Mouse (Mus musculus) heart, postnatal 36 days (tissue): ENCODE measurements around the gene Ndufa8. TPM values are rescaled to one million over a fixed set of nuclear protein-coding genes. Genes with fewer than 3 reads are reported as not detected.
A peak's percentile ranks its signal among the peaks of the same experiment; 100 is the strongest.

Source experiments
- DNase-seq, 2 experiments: peaks; one replicate each; pipeline ENCODE4 v3.0.0; 2021 to 2022
- intact Hi-C: fragments of 180-260 bp; cut with DNase I; formaldehyde crosslinking; loops from one replicate; pipeline ENCODE4 v1.15.1; 2025
- total RNA-seq, 2 experiments: library from RNA; stranded (reverse); gene quantifications; 2 replicates each; pipeline ENCODE4 v1.2.3; 2021

The Ndufa8 gene
- total RNA-seq, 2 experiments from 2014 or later: 662 to 685 TPM

DNA sequence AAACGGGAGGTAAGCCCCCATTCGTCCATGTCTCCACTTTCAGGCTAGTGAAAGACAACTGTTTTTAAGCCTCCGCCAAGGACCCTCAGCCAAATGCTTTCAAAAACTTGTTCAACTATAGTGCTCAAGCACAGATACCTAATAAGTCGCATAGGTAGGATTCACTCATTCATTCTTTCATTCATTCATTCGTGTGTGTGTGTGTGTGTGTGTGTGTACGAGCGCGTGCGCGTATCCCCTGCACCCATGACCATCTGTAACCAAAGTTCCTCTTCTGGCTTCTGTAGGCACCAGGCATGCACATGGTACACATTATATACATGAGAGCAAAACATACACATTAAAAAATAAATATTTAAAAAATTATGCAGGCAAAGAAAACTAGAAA lies 355 bp upstream of the Ndufa8 start:
- intact Hi-C loops: loop anchor here (5.0 kb wide), 1 partner anchor 88 kb away; the partner anchor contains the start of genes Mrrf and Rbm18

DNA sequence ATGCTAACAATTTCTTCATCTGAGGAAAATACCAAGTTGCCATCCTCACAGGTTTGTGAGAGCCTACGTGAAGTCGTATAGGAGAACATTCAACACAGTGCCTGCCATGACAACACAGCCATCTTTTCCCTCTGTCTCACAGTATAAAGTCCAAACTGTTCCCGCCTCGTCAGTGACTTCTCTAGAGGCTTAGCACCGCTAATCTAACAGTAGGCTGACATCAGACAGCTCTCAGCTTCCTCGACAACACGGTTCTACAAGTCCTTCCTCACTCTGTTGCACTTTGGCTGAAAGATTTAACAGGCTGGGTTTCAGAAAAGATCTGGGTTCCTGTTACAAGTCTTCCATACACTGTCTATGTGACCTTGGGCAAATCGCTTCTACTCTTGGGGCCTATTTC lies 1.0 kb downstream of the Ndufa8 start:
- no peak for DNase-seq

More for the DNA sequence above, 355 bp upstream of the Ndufa8 start:
- no peak for DNase-seq

DNA sequence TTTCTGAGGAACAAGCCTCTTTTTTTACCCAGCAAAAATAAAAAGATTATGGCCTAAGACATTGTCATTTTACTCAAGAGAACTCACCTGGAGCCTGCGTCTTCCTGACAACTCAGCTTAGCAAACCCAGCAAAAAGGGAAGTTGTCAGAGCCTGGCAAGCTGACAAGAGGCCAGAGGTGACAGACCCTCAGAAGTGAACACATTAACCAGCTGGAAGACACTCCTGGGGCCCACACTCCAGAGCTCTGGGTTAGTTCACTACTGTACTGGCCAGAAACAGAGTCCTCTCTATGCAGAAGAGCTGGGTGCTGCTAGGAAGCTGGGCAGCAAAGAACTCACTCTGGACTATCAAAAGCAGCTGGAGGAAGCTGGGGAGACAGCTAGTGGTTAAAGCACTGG lies 8.3 kb downstream of the Ndufa8 start:
- intact Hi-C loops: no loop called here

More for the DNA sequence above, 1.0 kb downstream of the Ndufa8 start:
- intact Hi-C loops: loop anchor here (5.0 kb wide), 1 partner anchor 89 kb away; the partner anchor contains the start of genes Mrrf and Rbm18

DNA sequence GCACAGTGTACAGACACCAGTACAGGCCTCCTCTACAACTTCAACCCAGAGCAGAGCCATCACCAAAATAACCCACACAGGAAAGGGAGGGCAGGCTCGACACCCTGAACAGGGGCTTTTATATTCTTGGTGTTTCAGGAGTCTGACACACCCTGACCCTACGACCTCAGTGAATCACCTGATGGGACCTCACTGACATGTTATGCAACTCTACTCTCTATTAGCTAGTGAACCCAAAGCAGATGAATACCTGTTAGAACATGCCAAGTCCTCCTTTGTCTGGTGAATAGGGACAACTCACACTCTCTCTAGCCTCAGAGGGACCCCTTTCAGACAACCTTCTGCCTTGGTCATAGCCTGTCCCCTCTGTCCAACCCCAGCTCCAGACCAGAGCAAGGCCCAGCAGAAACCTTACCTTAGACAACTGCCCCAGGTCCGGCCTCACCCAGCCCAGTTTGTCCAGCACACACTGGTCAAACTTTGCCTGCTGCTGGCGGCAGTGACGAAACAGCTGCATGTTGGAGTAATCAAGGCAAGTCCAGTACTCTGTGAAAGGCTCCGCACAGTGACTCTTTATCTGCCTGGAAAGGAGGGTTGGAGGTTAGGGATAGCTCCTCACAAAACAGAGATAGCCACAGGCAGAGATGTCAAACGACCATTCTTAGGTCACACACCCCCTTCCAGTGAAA lies 9.8 kb downstream of the Ndufa8 start:
- intact Hi-C loops: loop anchor here (5.0 kb wide), 1 partner anchor 63 kb away; no protein-coding TSS in a partner anchor
- DNase-seq: no peak

More for the DNA sequence above, 8.3 kb downstream of the Ndufa8 start:
- no peak for DNase-seq

DNA sequence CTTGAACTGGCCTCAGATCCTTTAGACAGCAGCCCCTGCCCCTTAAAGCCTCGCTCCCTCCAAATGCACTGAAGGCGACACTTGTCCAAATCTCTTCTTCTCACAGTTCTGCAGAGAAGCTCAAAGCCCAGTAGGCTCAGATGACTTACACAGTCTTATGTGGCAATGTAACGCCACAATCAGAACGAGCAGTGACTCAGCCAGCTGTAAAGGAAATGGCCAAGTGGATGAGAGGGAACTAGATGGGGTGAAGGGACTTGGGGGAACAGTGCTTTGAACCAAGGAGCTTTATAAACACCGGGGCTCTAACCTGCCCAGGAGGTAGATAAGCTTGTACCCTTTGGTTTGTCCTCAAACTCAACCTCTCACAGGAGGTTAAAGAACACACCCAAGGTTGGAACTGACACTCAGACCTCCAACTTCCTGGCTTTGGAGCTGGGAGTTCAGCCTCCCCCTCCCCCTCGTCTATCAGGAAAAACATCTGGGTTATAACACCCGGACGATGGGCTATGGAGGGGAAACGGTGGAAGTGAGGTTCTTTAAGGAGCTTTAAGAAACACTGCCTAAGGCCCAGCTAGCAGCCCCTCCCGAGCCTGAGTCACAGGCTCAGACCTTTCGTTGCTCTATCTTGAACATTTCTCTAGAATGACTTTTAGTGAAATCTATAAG lies 13.7 kb downstream of the Ndufa8 start:
- intact Hi-C loops: loop anchor here (5.0 kb wide), 1 partner anchor 67 kb away; no protein-coding TSS in a partner anchor
- no peak for DNase-seq

DNA sequence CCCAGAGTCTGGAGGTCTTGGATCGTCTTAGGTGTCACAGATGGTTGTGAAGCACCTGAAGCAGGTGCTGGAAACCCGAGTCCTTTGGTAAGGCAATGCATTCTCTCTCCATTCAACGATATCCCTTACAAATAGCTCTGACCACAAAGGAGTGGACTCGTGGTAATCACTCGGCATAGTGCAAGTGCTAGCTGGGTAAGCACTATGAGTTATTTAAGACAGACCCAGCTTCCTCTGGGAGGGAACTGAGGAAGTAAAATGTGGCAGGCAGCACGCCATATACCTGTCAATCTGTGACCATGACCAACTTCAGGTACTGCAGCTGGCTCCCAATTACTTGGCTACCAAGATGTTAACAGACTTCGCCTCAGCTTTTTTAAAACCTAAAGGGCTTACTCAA lies 14.3 kb downstream of the Ndufa8 start:
- intact Hi-C loops: loop anchor here (5.0 kb wide), 2 partner anchors 67 to 92 kb away; no protein-coding TSS in a partner anchor
- no peak for DNase-seq

DNA sequence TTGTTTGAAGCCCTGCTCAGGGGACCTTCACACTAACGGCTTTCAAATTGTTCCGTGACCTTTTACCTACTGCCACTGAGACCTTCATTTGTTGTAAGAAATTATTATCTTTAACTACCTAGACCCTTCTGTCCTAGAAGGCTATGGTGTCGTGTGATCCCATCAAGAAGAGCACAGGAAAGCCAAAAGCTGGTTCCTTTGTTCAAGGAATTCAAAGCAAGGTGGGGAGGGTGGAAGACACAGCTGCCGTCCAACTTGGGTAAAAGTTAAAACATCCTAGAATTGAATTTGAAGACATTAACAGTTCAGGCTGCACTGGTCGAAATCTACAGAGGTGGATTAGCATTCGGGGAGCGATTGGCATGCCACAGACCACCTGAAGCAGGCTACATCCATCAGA lies 15.2 kb downstream of the Ndufa8 start:
- intact Hi-C loops: loop anchor here (5.0 kb wide), 1 partner anchor 93 kb away; no protein-coding TSS in a partner anchor
- no peak for DNase-seq

DNA sequence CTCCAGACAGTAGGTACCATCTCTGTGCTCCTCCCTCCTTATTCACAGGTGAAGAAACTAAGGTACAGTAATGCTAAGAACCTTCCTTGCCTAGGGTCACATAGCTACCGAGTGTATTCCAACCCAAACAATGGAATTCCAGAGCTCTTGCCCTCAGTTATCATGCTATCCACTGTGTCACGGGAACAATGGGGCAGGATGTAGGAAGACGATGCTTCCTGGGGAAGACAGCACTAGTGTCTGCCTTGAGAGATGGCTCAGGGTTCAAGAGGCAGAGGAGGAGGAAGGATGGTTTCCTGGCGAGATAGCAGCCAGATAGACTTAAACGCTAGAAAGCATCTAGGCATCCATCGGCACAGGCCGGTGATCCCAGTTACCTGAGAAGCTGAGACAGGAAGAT lies 16.3 kb downstream of the Ndufa8 start:
- DNase-seq: no peak
- intact Hi-C loops: loop anchor here (5.0 kb wide), 1 partner anchor 94 kb away; no protein-coding TSS in a partner anchor

DNA sequence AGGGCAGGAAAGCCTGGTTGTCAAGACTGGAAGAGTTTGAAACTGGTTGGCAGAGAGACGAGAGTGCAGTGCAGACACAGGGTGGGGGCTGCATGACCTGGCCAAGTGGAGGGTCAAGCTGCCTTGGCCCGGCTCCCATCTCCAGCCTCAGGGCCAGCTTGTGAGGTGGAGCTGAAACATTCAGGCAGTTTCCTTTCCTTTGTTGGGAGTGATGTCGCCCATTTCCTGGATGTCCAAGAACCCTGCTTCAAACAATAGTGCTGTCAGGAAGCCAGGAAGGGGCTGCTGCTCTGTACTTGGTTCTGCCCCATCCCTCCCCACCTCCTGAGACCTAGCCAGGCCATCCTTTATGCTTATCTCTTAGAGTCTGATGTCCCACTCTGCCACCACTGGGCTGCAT lies 25.9 kb downstream of the Ndufa8 start:
- DNase-seq: peak; percentile 58 to 59
- intact Hi-C loops: no loop called here

DNA sequence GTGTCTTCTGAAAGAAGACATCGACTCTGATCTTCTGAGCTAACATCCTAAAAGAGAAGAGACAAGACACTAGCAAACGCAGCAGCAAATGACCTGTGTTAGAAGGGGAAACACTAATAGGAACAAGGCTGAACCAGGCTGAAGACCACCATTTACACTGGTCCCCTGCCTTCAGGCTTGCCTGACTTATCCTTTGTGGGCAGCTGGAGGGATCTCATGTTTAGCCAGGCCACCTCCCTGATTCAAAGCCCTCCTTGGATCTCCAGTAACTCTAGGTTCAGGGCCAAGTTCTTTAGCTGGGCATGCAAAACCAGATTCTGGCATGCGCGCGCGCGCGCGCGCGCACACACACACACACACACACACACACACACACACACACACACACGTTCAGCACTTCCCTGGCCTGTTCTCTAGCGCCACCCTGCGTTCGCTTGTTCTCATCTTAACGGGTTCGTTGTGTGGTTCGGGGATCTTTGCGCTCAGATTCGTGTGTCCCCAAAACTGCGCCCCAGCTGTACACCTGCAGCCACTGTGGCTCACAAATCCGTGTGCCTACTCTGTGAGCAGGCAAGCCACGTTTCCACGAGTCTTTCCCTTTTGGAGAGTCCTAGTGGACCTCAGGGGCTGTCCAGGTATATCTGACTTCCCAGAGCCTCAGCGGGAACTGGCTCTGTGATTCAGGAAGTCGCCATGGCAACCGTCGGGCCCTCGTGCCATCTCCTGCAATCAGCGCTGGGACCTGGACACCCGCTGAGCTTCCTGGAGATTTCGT lies 27.6 kb downstream of the Ndufa8 start:
- intact Hi-C loops: no loop called here
- DNase-seq: peak; percentile 72 to 83

DNA sequence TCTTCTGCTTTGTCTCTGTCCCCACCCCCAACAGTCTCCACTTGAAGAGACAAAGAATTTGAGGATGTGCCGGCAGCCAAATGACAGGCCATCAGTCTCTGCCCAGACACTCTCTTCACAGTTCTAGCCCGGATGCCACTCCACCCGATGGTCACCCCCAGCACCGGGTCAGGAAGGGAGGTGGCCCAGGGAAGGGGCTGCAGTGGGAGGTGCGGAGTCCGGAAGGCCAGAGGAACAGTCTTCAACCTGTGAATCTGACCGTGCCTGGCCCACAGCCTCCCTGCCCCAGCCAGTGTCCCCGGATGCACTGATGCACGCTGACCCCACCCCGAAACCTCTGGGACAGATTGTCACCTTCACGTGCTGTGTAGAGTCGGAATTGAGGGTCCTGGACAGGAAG lies 36.2 kb downstream of the Ndufa8 start:
- peak in 1 of 2 experiments; percentile 38 for DNase-seq
- intact Hi-C loops: loop anchor here (5.0 kb wide), 2 partner anchors 89 to 124 kb away; partner anchors contain the start of genes Mrrf and Rbm18

DNA sequence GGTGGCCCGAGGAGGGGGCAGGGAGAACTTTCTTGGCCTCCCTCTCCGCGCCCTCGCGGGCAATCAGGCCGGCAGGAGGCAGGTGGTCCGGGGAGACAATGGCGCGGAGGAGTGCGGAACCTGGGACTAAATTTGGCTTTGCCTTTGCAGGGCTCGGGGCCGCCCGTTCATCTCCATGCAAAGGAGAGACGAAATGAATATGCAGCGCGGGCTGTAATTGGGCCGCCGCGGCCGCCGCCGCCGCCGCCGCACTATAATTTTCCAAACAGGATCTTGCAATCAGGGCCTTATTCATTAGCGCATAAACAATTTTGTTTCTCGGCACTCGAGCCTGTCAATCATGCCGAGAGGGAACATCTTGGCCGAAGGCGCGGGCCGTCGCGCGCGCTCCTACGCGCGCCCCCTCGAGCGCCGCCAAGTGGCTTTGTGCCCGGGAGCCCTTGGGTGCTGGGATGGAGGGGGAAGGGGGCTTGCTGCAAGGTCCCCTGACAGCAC lies 37.8 kb downstream of the Ndufa8 start:
- intact Hi-C loops: loop anchor here (5.0 kb wide), 2 partner anchors 91 to 126 kb away; partner anchors contain the start of genes Mrrf and Rbm18
- DNase-seq: no peak

DNA sequence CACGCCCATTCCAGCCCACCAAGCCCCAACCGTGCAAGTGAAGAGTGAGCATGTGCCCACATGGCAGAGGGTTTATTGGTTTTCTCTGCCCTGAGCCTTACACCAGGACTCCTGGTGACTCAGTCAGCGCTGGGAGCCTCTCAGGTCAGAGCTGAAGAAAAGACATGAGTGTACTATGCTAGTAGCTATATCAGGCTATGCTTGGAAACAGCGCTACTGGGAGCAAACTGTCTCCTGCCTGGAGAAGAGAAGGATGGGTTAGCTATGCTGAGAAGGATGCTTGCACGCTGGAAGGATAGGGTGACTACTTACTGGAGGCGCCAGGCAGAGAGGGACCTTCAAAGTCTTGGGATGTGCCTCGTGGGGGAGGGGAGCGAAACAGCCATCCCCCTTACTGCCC lies 38.6 kb downstream of the Ndufa8 start:
- DNase-seq: no peak
- intact Hi-C loops: loop anchor here (5.0 kb wide), 2 partner anchors 92 to 127 kb away; partner anchors contain the start of genes Mrrf and Rbm18

DNA sequence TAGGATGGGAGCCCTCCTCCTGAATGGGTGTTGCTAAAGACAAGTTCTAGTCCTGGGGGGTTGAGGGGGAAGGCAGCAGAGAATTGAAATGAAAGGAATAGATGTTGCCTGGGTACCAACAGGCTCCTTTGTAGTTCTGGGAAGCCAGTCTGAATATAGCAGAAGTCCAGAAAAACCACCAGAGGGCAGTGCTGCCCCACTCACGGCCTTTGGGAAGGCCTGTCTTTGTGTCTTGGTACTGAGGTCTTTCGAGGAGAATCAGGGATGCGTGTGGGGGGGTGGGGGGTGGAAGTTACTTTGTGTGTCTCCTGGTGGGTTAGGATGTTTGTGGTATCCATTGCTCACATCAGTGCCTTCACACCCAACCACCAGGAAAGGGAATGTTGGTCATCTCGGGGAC lies 39.8 kb downstream of the Ndufa8 start:
- intact Hi-C loops: loop anchor here (1.0 to 5.0 kb wide), 2 partner anchors 205 to 268 kb away; no protein-coding TSS in a partner anchor
- peak; percentile 71 to 77 for DNase-seq

DNA sequence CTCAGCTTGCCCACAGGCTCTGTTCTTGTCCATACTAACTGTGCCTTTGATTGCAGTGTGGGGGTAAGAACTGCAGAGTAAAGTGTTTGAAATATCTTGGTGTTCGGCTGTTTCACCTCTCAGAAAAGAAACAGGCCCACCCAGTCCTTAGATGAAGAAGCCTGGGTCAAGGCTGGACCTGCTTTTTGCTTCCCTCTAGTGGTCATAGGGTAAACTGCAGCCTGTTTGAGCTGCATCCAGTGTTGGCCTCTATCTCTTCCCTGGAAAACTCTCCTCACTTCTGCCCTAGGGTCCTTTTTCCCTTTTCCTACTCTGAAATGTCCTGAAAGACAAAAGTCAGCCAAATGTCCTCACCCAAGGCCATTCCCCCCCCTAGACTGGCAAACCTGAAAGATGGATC lies 41.1 kb downstream of the Ndufa8 start:
- intact Hi-C loops: loop anchor here (1.0 to 5.0 kb wide), 2 partner anchors 24 to 269 kb away; no protein-coding TSS in a partner anchor
- DNase-seq: peak; percentile 45 to 60

DNA sequence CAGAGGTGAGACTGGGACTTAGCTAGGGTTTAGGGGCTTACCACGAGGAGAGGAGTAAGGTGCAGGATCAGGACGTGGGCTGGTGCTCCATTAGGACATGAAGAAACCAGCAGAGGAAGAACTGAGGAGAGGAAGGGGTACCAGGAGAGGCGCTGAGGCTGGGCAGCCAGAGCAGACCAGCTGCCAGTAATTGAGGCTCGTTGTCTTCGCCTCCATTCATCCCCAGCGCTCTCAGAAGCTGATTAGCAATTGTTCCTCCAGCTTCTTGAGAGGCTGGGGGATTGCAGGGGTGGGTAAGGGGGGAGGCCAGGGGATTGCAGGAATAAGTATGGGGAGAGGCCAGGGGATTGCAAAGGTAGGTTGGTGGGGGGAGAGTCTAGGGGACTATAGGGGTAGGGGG lies 47.0 kb downstream of the Ndufa8 start:
- intact Hi-C loops: no loop called here
- DNase-seq: no peak

DNA sequence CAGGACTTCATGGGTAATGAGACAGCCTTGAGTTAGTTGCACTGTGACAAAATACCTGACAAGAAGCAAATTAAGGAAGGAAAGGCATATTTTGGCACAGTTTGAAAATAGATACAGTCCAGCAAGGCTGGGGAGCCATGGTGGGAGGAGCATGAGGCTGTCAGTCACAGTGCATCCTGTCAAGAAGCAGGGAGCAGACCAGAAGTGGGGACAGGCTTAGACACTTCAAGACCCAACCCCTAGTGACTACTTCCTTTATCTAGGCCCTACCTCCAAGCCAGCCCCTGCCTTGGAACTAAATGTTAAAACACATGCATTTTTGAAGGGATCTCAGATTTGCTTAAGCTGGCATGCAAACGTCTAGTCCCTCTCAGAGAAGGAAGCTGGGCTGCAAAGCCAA lies 48.8 kb downstream of the Ndufa8 start:
- intact Hi-C loops: no loop called here
- no peak for DNase-seq

DNA sequence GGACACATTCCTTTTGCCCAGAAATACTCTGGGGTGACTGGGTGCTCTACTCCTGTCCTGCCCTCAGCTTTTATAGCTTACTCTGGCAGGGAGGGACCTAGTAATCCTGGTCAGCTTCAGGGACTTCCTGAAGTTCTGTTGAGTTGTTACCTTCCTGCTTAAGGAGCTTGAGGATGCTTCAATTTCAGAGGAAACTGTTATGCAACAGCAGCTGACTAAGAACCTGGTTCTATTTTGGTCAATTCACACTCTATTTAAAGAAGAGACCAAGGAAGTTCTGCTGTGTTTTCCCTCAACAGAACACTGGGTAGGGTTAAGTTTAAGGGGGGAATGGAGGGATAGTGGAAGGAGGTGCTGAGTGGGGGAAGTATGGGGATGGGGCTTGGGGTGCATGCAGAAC lies 50.0 kb downstream of the Ndufa8 start:
- intact Hi-C loops: no loop called here
- DNase-seq: no peak

DNA sequence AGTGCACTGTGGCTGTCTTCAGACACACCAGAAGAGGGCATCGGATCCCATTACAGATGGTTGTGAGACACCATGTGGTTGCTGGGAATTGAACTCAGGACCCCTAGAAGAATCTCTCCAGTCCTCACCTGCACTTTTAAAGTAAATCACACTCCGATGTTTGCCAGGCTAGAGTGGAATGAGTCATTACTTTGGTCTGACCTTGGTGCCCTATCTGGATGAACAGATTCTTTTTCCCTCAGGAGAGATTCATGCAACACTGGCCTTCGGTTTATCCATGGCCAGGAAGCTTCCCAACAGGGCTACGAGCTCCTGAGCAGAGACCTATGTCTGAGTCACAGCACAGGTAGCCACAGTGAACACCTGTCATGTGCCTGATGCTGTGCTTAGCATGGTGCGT lies 50.8 kb downstream of the Ndufa8 start:
- intact Hi-C loops: no loop called here
- DNase-seq: no peak

DNA sequence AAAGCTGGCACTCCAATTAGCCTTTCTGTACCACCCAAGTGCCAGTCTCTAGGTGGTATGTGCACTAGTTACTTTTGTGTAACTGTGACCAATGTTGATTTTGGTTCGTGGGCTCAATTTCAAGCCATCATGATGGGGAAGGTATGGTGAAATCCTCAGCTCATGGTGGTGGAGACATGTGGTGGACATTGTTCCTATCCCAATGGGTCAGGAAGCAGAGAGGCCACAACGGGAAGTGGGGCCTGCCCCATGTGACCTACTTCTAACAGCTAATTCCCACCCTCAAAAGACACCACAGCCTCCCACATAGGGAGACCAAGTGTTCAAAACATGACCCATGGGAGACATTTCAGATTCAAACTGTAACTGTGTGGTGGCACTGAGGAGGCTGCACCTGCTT lies 52.5 kb downstream of the Ndufa8 start:
- no peak for DNase-seq
- intact Hi-C loops: no loop called here
